Mouse (Mus musculus) liver, embryonic 14.5 days (tissue): ENCODE measurements around the gene Tiprl. TPM values are rescaled to one million over a fixed set of nuclear protein-coding genes. Genes with fewer than 3 reads are reported as not detected.

ENCODE experiments used
- ATAC-seq: fragments of 200-750 bp; cut with Nextera tagmentation; 2 replicates; pipeline ENCODE4 v1.8.0; 2017; ENCODE audit warnings: moderate number of reproducible peaks, mild to moderate bottlenecking, moderate library complexity; ENCODE audit not compliant: insufficient read depth
- DNase-seq, 3 experiments: peaks; one replicate each; pipeline ENCODE4 v3.0.0-alpha.2; 2012 to 2013; ENCODE audit warnings: low read depth in 3 of 3, low spot score in 3 of 3
- H3K27ac ChIP-seq: fragments of 300-500 bp; sonication (generic); 2 replicates; pipeline ENCODE4 v1.5.1; 2014; ENCODE audit warnings: moderate library complexity, mild to moderate bottlenecking, control low read depth, inconsistent platforms
- H3K27me3 ChIP-seq: fragments of 300-500 bp; sonication (generic); 2 replicates; pipeline ENCODE4 v1.6.1; 2014; ENCODE audit warnings: mild to moderate bottlenecking, low read length, moderate library complexity; ENCODE audit not compliant: control insufficient read depth, insufficient read depth
- H3K36me3 ChIP-seq: fragments of 300-500 bp; sonication (generic); replicated peaks from 2 replicates; pipeline ENCODE4 v1.6.1; 2014; ENCODE audit warnings: low read depth; ENCODE audit not compliant: control insufficient read depth, insufficient read depth
- H3K4me1 ChIP-seq, 2 experiments: fragments of 200-500 bp in 1 of 2; fragments of 300-500 bp in 1 of 2; sonication (generic) in 1 of 2; replicated peaks; 2 replicates each; pipeline ENCODE4 v1.6.1; 2012 to 2014; ENCODE audit warnings: antibody characterized with exemption in 1 of 2, inconsistent platforms in 1 of 2, low read length in 1 of 2; ENCODE audit not compliant: control insufficient read depth in 2 of 2, insufficient read depth in 2 of 2
- H3K4me2 ChIP-seq: fragments of 300-500 bp; sonication (generic); 2 replicates; pipeline ENCODE4 v1.6.1; 2014; ENCODE audit warnings: low read depth, mild to moderate bottlenecking, control low read depth, moderate library complexity
- H3K4me3 ChIP-seq, 2 experiments: fragments of 200-500 bp in 1 of 2; fragments of 300-500 bp in 1 of 2; sonication (generic) in 1 of 2; 2 replicates each; pipeline ENCODE4 v1.5.1; 2012 to 2014; ENCODE audit warnings: low read depth in 2 of 2, low read length in 2 of 2, mild to moderate bottlenecking in 2 of 2, control low read depth in 1 of 2, inconsistent platforms in 1 of 2, moderate library complexity in 1 of 2; ENCODE audit not compliant: insufficient read depth in 1 of 2
- H3K9ac ChIP-seq: fragments of 300-500 bp; sonication (generic); replicated peaks from 2 replicates; pipeline ENCODE4 v1.6.1; 2014; ENCODE audit warnings: mild to moderate bottlenecking, control low read depth, moderate library complexity
- H3K9me3 ChIP-seq: fragments of 300-500 bp; sonication (generic); 2 replicates; pipeline ENCODE4 v1.6.1; 2016; ENCODE audit warnings: low read length, mixed read lengths; ENCODE audit not compliant: control insufficient read depth
- CTCF ChIP-seq: IDR thresholded peaks from 2 replicates; pipeline ENCODE4 v1.5.1; 2016; ENCODE audit warnings: antibody characterized with exemption, low read depth, control low read depth
- EP300 ChIP-seq: IDR thresholded peaks from 2 replicates; pipeline ENCODE4 v1.6.1; 2016; ENCODE audit warnings: antibody characterized with exemption, low read depth
- WGBS: fragments of 180-500 bp; shearing (Covaris S2); extraction: QIAGEN DNeasy Blood & Tissue Kit; methylation state at CpG from one replicate; pipeline ENCODE4 v1.1.7; 2014; ENCODE audit not compliant: insufficient replicate concordance; 5-methylcytosine and 5-hydroxymethylcytosine counted together
- polyA plus RNA-seq, 2 experiments: library from polyadenylated mRNA; depleted of rRNA in 1 of 2; stranded (reverse) in 1 of 2; unstranded in 1 of 2; fragments of >200 nt; fragmentation: Nextera tagmentation in 1 of 2; extraction: Ambion mirVana in 1 of 2; gene quantifications; 2 replicates each; pipeline versions ENCODE4 v1.2.1 to v1.2.3; 2012 to 2014

The Tiprl gene
- polyA plus RNA-seq, 2 experiments = 14.1 to 39.2 TPM

GRCm38 (mm10) chr1:165281351-165282221, 44.8 kb upstream of the Tiprl start:
- H3K9ac ChIP-seq = no peak overlapping the region
- H3K36me3 ChIP-seq = no peaks in the 10 kb centered on the region
- TF ChIP-seq CTCF (no peak), EP300 (no peak)
- H3K4me2 ChIP-seq = peak overlapping the region; percentile 64
- peak overlapping the region; percentile 30 to 50 for H3K4me3 ChIP-seq
- 2% methylated on average over 56 of the region's 71 CpGs for WGBS
- H3K27ac ChIP-seq = no peak overlapping the region
- ATAC-seq (no peak; the same call in 1 of the 2 replicates), DNase-seq (no peak)
- H3K27me3 ChIP-seq = peaks cover 31% of the 10 kb centered on the region
- H3K4me1 ChIP-seq = no peaks in the 10 kb centered on the region
- no peaks in the 10 kb centered on the region for H3K9me3 ChIP-seq

- TF ChIP-seq CTCF (no peak), EP300 (no peak)
- no peak overlapping the region for H3K4me2 ChIP-seq
- no peaks in the 10 kb centered on the region for H3K36me3 ChIP-seq
- peaks cover 31% of the 10 kb centered on the region for H3K27me3 ChIP-seq
- H3K9ac ChIP-seq = no peak overlapping the region
- DNase-seq (no peak), ATAC-seq (no peak)
- H3K4me1 ChIP-seq = no peaks in the 10 kb centered on the region
- no peaks in the 10 kb centered on the region for H3K9me3 ChIP-seq
- no peak overlapping the region for H3K27ac ChIP-seq
- 70% methylated on average over 10 of the region's 10 CpGs for WGBS
- no peak overlapping the region for H3K4me3 ChIP-seq
Observed at GRCm38 (mm10) chr1:165280741-165281140, 43.9 kb upstream of the Tiprl start.

DNA sequence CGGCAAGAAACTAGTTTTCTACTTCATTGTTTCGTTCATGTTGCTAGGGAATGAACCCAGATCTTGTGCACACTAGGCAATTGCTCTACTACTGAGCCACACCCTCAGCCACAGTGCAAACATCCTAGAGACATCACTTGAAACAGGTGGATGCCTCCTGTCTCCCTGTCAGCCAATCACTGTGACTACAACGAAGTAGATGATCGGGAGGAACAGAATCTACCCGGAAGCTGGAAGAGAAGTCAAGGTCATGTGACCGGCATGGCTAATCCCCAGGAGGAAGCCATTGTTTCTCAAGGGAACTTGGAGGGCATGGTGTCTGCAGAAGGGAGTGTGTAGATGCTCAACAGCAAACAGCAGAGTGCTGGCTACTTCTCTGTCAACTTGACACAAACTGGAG, 38.1 kb upstream of the Tiprl start:
- TF ChIP-seq CTCF (no peak), EP300 (no peak)
- Histone ChIP-seq H3K27me3 (no peaks in the 10 kb centered on the region), H3K9me3 (no peaks in the 10 kb centered on the region), H3K9ac (no peak overlapping the region), H3K4me2 (no peak overlapping the region), H3K4me3 (no peak overlapping the region), H3K36me3 (no peaks in the 10 kb centered on the region), H3K27ac (no peak overlapping the region), H3K4me1 (no peaks in the 10 kb centered on the region)
- ATAC-seq (no peak), DNase-seq (no peak)
- WGBS = 65% methylated on average over 6 of the region's 6 CpGs

GRCm38 (mm10) chr1:165252027-165252671, 15.4 kb upstream of the Tiprl start:
- Histone ChIP-seq H3K4me1 (no peaks in the 10 kb centered on the region), H3K9ac (no peak overlapping the region), H3K9me3 (no peaks in the 10 kb centered on the region), H3K4me3 (no peak overlapping the region), H3K4me2 (no peak overlapping the region), H3K27me3 (no peaks in the 10 kb centered on the region), H3K27ac (no peak overlapping the region), H3K36me3 (no peaks in the 10 kb centered on the region)
- TF ChIP-seq EP300 = no peak
- peak; percentile 84 for TF ChIP-seq CTCF
- ATAC-seq (no peak), DNase-seq (no peak)
- WGBS = 29% methylated on average over 11 of the region's 11 CpGs

DNA sequence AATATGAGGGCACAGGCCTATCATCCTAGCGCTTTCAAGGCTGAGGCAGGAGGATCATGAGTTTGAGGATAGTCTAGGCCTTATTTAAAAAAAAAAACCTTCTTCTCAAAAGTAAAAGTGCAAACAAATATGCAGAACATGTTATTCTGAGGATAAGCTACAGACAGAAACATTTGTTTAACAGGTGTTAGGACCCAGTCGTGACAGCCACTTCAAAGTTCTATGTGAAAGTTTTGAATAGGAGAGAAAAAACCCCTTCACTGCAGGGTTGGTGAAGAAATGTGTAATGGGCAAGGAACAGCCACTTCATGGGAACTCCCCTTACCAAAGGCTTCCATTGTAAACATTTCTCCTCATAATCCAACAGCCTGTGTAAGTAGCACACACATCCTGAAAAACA, 13.8 kb upstream of the Tiprl start:
- 62% methylated on average over 2 of the region's 2 CpGs for WGBS

More for the DNA sequence above, 13.8 kb upstream of the Tiprl start:
- H3K36me3 ChIP-seq = no peaks in the 10 kb centered on the region
- no peak overlapping the region for H3K27ac ChIP-seq
- no peak overlapping the region for H3K4me2 ChIP-seq
- no peak overlapping the region for H3K4me3 ChIP-seq
- DNase-seq = no peak
- no peaks in the 10 kb centered on the region for H3K4me1 ChIP-seq
- no peak for ATAC-seq
- H3K27me3 ChIP-seq = no peaks in the 10 kb centered on the region
- no peaks in the 10 kb centered on the region for H3K9me3 ChIP-seq
- H3K9ac ChIP-seq = no peak overlapping the region
- TF ChIP-seq EP300 (no peak), CTCF (no peak)
